Mouse (Mus musculus) thymus, postnatal 0 days (tissue): Measurements from ENCODE around the gene Manba. TPM values are rescaled to one million over a fixed set of nuclear protein-coding genes. Genes with fewer than 3 reads are reported as not detected.
A peak's percentile ranks its signal among the peaks of the same experiment; 100 is the strongest.
"Not testable (repeated sequence)": the region's sequence is repeated elsewhere in the genome, so short reads cannot be mapped to it uniquely, and the experiment has no call there.

ENCODE experiments used
- DNase-seq: peaks from one replicate; pipeline ENCODE4 v3.0.0-alpha.2; 2015; ENCODE audit warnings: low spot score
- polyA plus RNA-seq: library from polyadenylated mRNA; unstranded; fragments of >200 nt; fragmentation: Nextera tagmentation; extraction: Ambion mirVana; gene quantifications from 2 replicates; pipeline ENCODE4 v1.2.1, GENCODE M21; 2015

Gene Manba
- polyA plus RNA-seq, 1 experiment from 2014 or later = 9.3 TPM

- no peak for DNase-seq
These were observed 940 bp downstream of the Manba start for GRCm38 (mm10) chr3:135486351-135486750.

GRCm38 (mm10) chr3:135487803-135488202 lies 2.4 kb downstream of the Manba start:
- no peak for DNase-seq

GRCm38 (mm10) chr3:135489865-135490520 lies 4.6 kb downstream of the Manba start:
- DNase-seq = no peak

DNA sequence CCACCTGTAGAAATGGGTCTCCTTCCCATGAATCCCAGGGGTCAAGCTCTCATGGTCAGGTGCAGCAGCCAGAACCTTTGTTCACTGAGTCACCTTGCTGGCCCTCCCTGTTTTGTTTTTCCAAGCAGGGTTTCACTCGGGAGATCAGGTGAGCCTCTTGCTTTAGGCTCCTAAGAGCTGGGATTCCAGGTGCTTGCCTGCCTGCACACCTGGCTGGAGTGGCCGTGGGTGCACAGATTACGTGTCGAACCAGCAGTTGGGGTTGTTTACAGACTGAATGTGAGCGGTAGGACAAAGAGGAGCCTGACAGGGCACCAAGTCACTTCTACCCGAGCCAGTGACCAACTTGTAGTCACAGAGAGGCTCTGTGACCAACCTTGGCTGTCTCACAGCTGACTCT lies 5.7 kb downstream of the Manba start:
- DNase-seq = no peak

- DNase-seq = not testable (repeated sequence)
These were observed 7.9 kb downstream of the Manba start for GRCm38 (mm10) chr3:135493320-135493719.

GRCm38 (mm10) chr3:135497956-135498355 lies 12.5 kb downstream of the Manba start:
- DNase-seq = not testable (repeated sequence)

- no peak for DNase-seq
These were observed 13.5 kb downstream of the Manba start for GRCm38 (mm10) chr3:135498891-135499290.

DNA sequence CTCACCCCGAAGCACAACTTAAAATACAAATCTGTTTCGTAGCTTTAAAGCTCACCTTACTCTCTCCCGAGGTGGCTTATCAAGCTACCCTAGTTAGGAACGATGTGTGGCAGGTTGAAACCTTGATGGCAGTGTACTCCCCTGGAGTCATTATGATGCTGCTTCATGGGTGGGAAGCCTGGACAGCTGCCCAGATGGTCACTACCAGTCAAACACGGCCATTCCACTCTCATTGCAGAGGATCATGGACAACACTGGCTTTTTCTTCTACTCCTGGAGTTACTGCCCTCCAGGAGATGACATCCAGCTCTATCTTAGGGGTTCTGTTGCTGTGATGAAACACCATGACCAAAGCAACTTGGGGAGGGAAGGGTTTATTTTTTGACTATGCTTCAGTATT lies 17.7 kb downstream of the Manba start:
- DNase-seq = no peak

DNA sequence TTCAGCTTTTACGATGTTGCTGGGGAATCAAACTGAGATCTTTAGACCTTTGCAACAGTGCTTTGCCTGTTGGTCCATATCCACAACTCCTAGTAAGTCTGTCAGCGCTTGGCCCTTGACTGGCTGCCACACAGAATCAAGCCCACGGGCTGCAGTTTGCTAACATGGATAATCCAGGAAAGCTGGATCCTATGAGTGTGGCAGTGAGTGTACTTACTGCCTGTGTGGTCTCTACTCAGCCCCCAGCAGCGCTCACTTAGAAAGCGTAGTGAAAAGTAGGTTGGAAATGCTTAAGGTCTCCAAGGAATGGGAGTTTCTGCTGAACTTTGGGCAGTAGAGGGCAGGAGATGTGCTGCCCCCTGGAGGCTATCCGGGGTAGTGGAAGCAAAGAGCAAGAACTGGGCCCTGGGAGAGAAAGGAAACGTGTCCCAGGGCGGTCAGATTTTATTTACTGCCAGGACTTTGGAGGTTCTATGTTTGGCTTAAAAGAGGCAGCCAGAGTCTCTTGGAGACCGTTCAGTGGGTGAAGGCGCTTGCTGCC lies 20.0 kb downstream of the Manba start:
- peak; percentile 68 for DNase-seq

GRCm38 (mm10) chr3:135505916-135506482 lies 20.6 kb downstream of the Manba start:
- DNase-seq = no peak

DNA sequence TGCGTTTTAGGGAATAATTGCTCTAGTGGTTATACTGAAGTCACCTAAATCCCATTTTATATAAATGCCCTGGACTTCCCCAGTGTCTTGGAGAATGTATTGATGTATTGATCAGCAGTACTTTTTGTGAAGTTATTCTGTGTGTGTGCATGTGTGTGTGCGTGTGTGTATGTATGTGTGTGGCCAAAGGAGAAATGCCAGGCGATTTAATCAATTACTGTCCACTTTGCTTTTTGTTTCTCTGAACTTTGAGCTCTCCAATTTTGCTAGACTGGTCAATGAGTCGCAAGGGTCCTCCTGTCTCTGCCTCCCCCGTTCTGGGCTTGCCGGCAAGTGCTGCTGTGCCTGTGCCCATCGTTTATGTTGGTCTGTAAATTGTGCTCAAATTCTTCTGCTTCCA lies 22.1 kb downstream of the Manba start:
- no peak for DNase-seq

DNA sequence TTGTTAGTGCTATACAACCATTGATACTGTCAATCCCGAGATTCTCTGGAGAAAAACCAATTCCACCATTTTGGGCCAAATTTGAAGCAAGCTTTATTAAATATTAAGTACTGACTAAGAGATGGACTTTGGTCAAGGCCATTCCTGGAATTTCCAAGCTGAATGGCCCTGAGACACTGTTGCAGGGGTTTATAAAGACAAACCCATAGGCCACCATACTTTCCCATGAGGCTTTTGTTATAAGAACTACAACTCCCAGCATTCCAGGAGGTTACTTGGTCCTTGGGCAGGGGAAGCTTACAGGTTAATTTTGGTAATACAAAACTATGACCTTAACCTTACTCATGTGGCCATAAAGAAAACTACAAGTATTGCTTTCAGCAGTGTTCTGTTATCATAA lies 22.8 kb downstream of the Manba start:
- no peak for DNase-seq

GRCm38 (mm10) chr3:135510372-135510771 lies 25.0 kb downstream of the Manba start:
- DNase-seq = no peak

DNA sequence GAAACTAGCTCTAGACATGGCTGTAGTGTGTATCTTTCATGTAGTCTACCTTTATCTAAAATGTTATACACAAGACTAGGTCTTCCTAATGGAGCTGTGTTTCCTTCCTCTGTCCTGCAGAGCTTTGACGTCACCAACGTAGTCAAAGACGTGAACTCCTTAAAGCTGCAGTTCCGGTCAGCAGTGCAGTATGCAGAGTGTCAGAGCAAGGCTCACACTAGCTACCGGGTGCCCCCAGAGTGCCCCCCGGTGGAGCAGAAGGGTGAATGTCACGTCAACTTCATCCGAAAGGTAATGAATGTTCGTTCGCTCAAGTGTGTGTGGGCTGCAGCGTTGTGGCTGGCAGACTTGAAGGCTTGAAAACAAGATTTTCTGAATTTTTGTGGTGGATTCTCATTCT lies 26.3 kb downstream of the Manba start:
- DNase-seq = peak; percentile 50

DNA sequence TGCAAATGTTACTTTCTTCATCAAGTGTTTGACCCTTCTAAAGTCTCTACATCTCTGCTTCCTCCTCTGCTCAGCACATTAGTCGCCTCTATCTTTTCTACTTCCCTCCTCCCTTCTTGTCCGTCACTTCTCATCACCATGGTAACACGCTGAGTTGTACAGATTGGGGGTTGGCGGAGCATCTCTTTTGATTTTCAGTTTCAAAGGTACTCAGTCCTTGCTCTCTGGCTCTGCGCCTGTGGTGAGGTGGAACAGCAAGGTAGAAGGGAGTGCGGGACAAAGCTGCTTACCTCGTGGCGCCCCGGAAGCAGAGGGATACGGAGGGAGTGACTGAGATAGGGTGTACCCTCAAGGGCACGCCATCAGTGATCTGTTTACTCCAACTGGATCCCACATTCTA lies 27.9 kb downstream of the Manba start:
- DNase-seq = peak; percentile 40

- no peak for DNase-seq
These were observed 28.5 kb downstream of the Manba start for GRCm38 (mm10) chr3:135513800-135514425.

DNA sequence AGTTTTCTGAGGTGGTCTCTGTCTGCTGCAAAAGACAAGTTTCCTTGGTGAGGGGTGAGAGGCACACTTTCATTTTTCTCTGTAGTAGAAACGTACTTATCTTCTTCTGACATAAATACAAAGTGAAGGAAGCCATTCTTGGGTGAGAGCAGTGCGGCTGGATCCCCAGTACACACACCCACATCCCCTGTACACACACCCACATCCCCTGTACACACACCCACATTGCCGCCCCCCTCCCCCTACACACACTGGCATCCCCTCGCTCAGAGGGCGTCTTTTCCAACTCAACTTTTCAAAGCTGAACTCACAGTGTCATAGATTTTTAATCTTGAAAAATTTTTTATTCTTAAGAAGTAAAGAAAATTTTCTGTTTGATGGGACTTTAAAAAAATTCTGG lies 29.8 kb downstream of the Manba start:
- peak; percentile 62 for DNase-seq

GRCm38 (mm10) chr3:135516891-135517290 lies 31.5 kb downstream of the Manba start:
- peak; percentile 58 for DNase-seq

- DNase-seq = no peak
These were observed 33.5 kb downstream of the Manba start for GRCm38 (mm10) chr3:135518882-135519281.

GRCm38 (mm10) chr3:135519584-135519983 lies 34.2 kb downstream of the Manba start:
- DNase-seq = no peak

DNA sequence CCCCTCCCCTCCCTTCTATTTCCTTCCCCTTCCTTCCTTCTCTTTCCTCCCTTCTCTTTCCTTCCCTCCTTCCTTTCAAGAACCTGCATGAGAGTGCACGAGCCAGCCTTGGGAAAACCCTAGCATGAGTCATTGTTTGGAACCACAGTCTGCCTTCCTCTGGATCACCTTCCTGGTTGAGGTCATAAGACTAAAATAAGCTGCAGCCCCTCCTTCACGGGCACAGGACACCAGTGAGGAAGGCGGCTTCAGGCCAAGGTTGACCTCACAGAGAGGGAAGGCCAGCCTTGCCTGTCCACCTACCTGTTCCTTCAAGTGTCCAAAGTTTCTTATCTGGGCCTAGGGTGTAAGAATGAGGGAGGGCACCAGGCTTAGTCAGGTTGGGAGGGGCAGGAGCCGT lies 36.6 kb downstream of the Manba start:
- no peak for DNase-seq

DNA sequence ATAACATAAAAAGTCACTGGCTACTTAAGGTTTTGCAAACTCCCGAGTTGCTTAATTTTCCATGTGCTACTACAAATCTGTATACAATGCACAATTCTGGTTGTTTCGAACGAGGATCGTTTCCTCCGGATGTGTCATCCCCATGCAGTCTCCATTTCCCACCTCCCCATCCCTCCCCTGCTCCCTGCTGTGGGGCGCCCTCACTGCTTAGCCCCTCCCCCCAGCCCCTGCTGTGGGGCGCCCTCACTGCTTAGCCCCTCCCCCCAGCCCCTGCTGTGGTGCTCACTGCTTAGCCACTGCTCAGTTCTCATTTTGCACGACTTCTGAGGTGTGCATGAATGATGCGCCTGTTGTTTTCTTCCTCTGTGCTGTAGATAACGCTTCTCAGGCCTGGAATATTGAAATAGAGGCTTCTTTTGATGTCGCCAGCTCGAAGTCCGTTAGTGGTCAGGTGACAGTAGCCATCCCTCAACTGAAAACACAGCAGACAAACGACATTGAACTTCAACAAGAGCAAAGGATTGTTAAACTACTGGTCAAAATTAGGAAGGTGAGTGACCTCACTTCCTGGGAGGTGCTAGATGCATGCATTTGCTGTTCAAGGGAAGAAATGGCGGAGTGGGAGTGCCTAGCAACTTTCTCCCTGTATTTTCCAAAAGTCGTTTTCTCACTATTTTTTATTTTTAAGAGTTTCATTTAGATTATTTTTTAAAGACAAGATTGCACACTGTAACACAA lies 37.4 kb downstream of the Manba start:
- peak; percentile 13 for DNase-seq
